Mouse (Mus musculus): ENCODE results near the gene Acot13. TPM values are rescaled to one million over a fixed set of nuclear protein-coding genes. Genes with fewer than 3 reads are reported as not detected.
A peak's percentile ranks its signal among the peaks of the same experiment; 100 is the strongest.

Gene Acot13
- polyA plus RNA-seq, 2 experiments = 38.2 to 61.9 TPM

GRCm38 (mm10) chr13:24867789-24868188 lies 36.4 kb upstream of the Acot13 start:
- Histone ChIP-seq H3K4me3 (ENCODE audit: insufficient read depth in 1 of 2, low read depth in 2 of 2, low read length in 2 of 2) (no peak overlapping the region), H3K27me3 (ENCODE audit: control insufficient read depth, insufficient read depth, low read length) (no peaks in the 10 kb centered on the region), H3K9ac (replicated peaks) (no peak overlapping the region), H3K4me2 (ENCODE audit: low read depth) (no peak overlapping the region), H3K4me1 (replicated peaks; ENCODE audit: control insufficient read depth in 2 of 2, insufficient read depth in 2 of 2, low read length in 1 of 2) (peaks cover 0 to 2% of the 10 kb centered on the region in 2 experiments; a peak in 2 of 4 replicates), H3K27ac (no peak overlapping the region), H3K9me3 (ENCODE audit: control insufficient read depth, low read length) (no peaks in the 10 kb centered on the region), H3K36me3 (replicated peaks; ENCODE audit: control insufficient read depth, insufficient read depth, low read depth) (no peaks in the 10 kb centered on the region)
- ATAC-seq (ENCODE audit: insufficient read depth) = no peak
- DNase-seq (ENCODE audit: low read depth in 3 of 3, low spot score in 3 of 3) = no peak
- TF ChIP-seq CTCF (IDR thresholded peaks at IDR 0.05; ENCODE audit: low read depth) (no peak), EP300 (IDR thresholded peaks at IDR 0.05; ENCODE audit: low read depth) (no peak)
- 77% methylated on average over 10 of the region's 10 CpGs for WGBS (ENCODE audit: insufficient replicate concordance)

GRCm38 (mm10) chr13:24866430-24867402 lies 35.4 kb upstream of the Acot13 start:
- no peaks in the 10 kb centered on the region for H3K36me3 ChIP-seq (replicated peaks; ENCODE audit: control insufficient read depth, insufficient read depth, low read depth)
- 54% methylated on average over 9 of the region's 9 CpGs for WGBS (ENCODE audit: insufficient replicate concordance)
- TF ChIP-seq CTCF (IDR thresholded peaks at IDR 0.05; ENCODE audit: low read depth) = no peak
- no peak for TF ChIP-seq EP300 (IDR thresholded peaks at IDR 0.05; ENCODE audit: low read depth)
- no peaks in the 10 kb centered on the region for H3K9me3 ChIP-seq (ENCODE audit: control insufficient read depth, low read length)
- H3K4me2 ChIP-seq (ENCODE audit: low read depth) = no peak overlapping the region
- no peak for ATAC-seq (ENCODE audit: insufficient read depth)
- DNase-seq (ENCODE audit: low read depth in 3 of 3, low spot score in 3 of 3) = no peak
- no peak overlapping the region for H3K27ac ChIP-seq
- H3K4me3 ChIP-seq (ENCODE audit: insufficient read depth in 1 of 2, low read depth in 2 of 2, low read length in 2 of 2) = no peak overlapping the region
- H3K4me1 ChIP-seq (replicated peaks; ENCODE audit: control insufficient read depth in 2 of 2, insufficient read depth in 2 of 2, low read length in 1 of 2) = peaks cover 0 to 2% of the 10 kb centered on the region in 2 experiments; a peak in 2 of 4 replicates
- H3K9ac ChIP-seq (replicated peaks) = no peak overlapping the region
- no peaks in the 10 kb centered on the region for H3K27me3 ChIP-seq (ENCODE audit: control insufficient read depth, insufficient read depth, low read length)

- TF ChIP-seq EP300 (IDR thresholded peaks at IDR 0.05; ENCODE audit: low read depth) (no peak), CTCF (IDR thresholded peaks at IDR 0.05; ENCODE audit: low read depth) (peak; percentile 69)
- H3K4me2 ChIP-seq (ENCODE audit: low read depth) = no peak overlapping the region
- H3K4me1 ChIP-seq (replicated peaks; ENCODE audit: control insufficient read depth in 2 of 2, insufficient read depth in 2 of 2, low read length in 1 of 2) = peaks cover 0 to 2% of the 10 kb centered on the region in 2 experiments; a peak in 2 of 4 replicates
- no peak overlapping the region for H3K9ac ChIP-seq (replicated peaks)
- WGBS (ENCODE audit: insufficient replicate concordance) = 40% methylated on average over 7 of the region's 7 CpGs
- ATAC-seq (ENCODE audit: insufficient read depth) = no peak
- DNase-seq (ENCODE audit: low read depth in 3 of 3, low spot score in 3 of 3) = peak; percentile 34 to 51 (median 43)
- no peaks in the 10 kb centered on the region for H3K27me3 ChIP-seq (ENCODE audit: control insufficient read depth, insufficient read depth, low read length)
- no peak overlapping the region for H3K4me3 ChIP-seq (ENCODE audit: insufficient read depth in 1 of 2, low read depth in 2 of 2, low read length in 2 of 2)
- no peaks in the 10 kb centered on the region for H3K9me3 ChIP-seq (ENCODE audit: control insufficient read depth, low read length)
- no peaks in the 10 kb centered on the region for H3K36me3 ChIP-seq (replicated peaks; ENCODE audit: control insufficient read depth, insufficient read depth, low read depth)
- no peak overlapping the region for H3K27ac ChIP-seq
These were observed 31.2 kb upstream of the Acot13 start for GRCm38 (mm10) chr13:24862520-24862919.

GRCm38 (mm10) chr13:24862021-24862420 lies 30.7 kb upstream of the Acot13 start:
- DNase-seq (ENCODE audit: low read depth in 3 of 3, low spot score in 3 of 3) (no peak), ATAC-seq (ENCODE audit: insufficient read depth) (no peak)
- WGBS (ENCODE audit: insufficient replicate concordance) = 72% methylated on average over 7 of the region's 7 CpGs
- Histone ChIP-seq H3K4me3 (ENCODE audit: insufficient read depth in 1 of 2, low read depth in 2 of 2, low read length in 2 of 2) (no peak overlapping the region), H3K4me1 (replicated peaks; ENCODE audit: control insufficient read depth in 2 of 2, insufficient read depth in 2 of 2, low read length in 1 of 2) (peaks cover 0 to under 1% of the 10 kb centered on the region in 2 experiments; a peak in 2 of 4 replicates), H3K27ac (no peak overlapping the region), H3K36me3 (replicated peaks; ENCODE audit: control insufficient read depth, insufficient read depth, low read depth) (no peaks in the 10 kb centered on the region), H3K27me3 (ENCODE audit: control insufficient read depth, insufficient read depth, low read length) (no peaks in the 10 kb centered on the region), H3K9me3 (ENCODE audit: control insufficient read depth, low read length) (no peaks in the 10 kb centered on the region), H3K9ac (replicated peaks) (no peak overlapping the region), H3K4me2 (ENCODE audit: low read depth) (no peak overlapping the region)
- TF ChIP-seq EP300 (IDR thresholded peaks at IDR 0.05; ENCODE audit: low read depth) (no peak), CTCF (IDR thresholded peaks at IDR 0.05; ENCODE audit: low read depth) (no peak)

- TF ChIP-seq EP300 (IDR thresholded peaks at IDR 0.05; ENCODE audit: low read depth) = no peak
- TF ChIP-seq CTCF (IDR thresholded peaks at IDR 0.05; ENCODE audit: low read depth) = no peak
- no peaks in the 10 kb centered on the region for H3K27me3 ChIP-seq (ENCODE audit: control insufficient read depth, insufficient read depth, low read length)
- ATAC-seq (ENCODE audit: insufficient read depth) (no peak), DNase-seq (ENCODE audit: low read depth in 3 of 3, low spot score in 3 of 3) (no peak)
- no peak overlapping the region for H3K9ac ChIP-seq (replicated peaks)
- no peaks in the 10 kb centered on the region for H3K4me1 ChIP-seq (replicated peaks; ENCODE audit: control insufficient read depth in 2 of 2, insufficient read depth in 2 of 2, low read length in 1 of 2)
- H3K36me3 ChIP-seq (replicated peaks; ENCODE audit: control insufficient read depth, insufficient read depth, low read depth) = no peaks in the 10 kb centered on the region
- no peak overlapping the region for H3K4me3 ChIP-seq (ENCODE audit: insufficient read depth in 1 of 2, low read depth in 2 of 2, low read length in 2 of 2)
- no peaks in the 10 kb centered on the region for H3K9me3 ChIP-seq (ENCODE audit: control insufficient read depth, low read length)
- no peak overlapping the region for H3K4me2 ChIP-seq (ENCODE audit: low read depth)
- H3K27ac ChIP-seq = no peak overlapping the region
- 48% methylated on average over 12 of the region's 12 CpGs for WGBS (ENCODE audit: insufficient replicate concordance)
These were observed 29.7 kb upstream of the Acot13 start for GRCm38 (mm10) chr13:24861084-24861483.

Data from liver, embryonic 14.5 days (tissue).